In genomic region chr8:100612142-100612541, GRCm38 (mm10) we compare ENCODE assay signal across 14 mouse cellular contexts.
"Had no signal": no experiment of that assay in that cellular context is flagged by ENCODE, and none has a peak within 500 bp of the region (broad histone marks: within the 10 kb centered on the region; RNA-seq: fewer than 3 reads in every experiment).

No protein-coding gene starts in this region.

- H3K27ac ChIP-seq: kidney, embryonic 15.5 days; left cerebral cortex, adult 2 months; liver, embryonic 13.5 days had no signal

- ATAC-seq: midbrain, embryonic 16.5 days had no signal

- H3K9me3 ChIP-seq: kidney, embryonic 15.5 days had no signal

- DNase-seq: kidney, adult 11 months; kidney, adult 8-10 months; kidney, postnatal 10 days; kidney, postnatal 36 days; layer of hippocampus, postnatal 36 days; liver, embryonic 13.5 days; lung, adult 2 months; lung, postnatal 14 days; lung, postnatal 4 days; thymus, adult 18-20 months; thymus, postnatal 36 days had no signal

- H3K4me3 ChIP-seq: kidney, embryonic 15.5 days; left cerebral cortex, adult 2 months; liver, embryonic 13.5 days had no signal

- H3K4me2 ChIP-seq: kidney, embryonic 15.5 days; liver, embryonic 13.5 days had no signal

- H3K27me3 ChIP-seq: kidney, embryonic 15.5 days; liver, embryonic 13.5 days had no signal

- H3K4me1 ChIP-seq: kidney, embryonic 15.5 days; liver, embryonic 13.5 days had no signal

- H3K36me3 ChIP-seq: kidney, embryonic 15.5 days; liver, embryonic 13.5 days had no signal

- H3K9ac ChIP-seq: kidney, embryonic 15.5 days; liver, embryonic 13.5 days had no signal
